Mouse (Mus musculus) cerebellum, adult 11 months (tissue): ENCODE results near the gene Cyp8b1.

Source experiments
- DNase-seq: peaks from one replicate; pipeline ENCODE4 v3.0.0; 2022

Gene Cyp8b1

GRCm38 (mm10) chr9:121890441-121890941 is 25.6 kb downstream of the Cyp8b1 start:
- DNase-seq = no peak

GRCm38 (mm10) chr9:121889927-121890440 is 26.1 kb downstream of the Cyp8b1 start:
- no peak for DNase-seq

- DNase-seq = no peak
Observed at GRCm38 (mm10) chr9:121882015-121882457, 34.1 kb downstream of the Cyp8b1 start.

GRCm38 (mm10) chr9:121881301-121881700 is 34.8 kb downstream of the Cyp8b1 start:
- no peak for DNase-seq

GRCm38 (mm10) chr9:121880840-121881239 is 35.3 kb downstream of the Cyp8b1 start:
- peak; percentile 29 for DNase-seq

GRCm38 (mm10) chr9:121877052-121877740 is 38.9 kb downstream of the Cyp8b1 start:
- peak; percentile 55 for DNase-seq

GRCm38 (mm10) chr9:121873578-121873977 is 42.5 kb downstream of the Cyp8b1 start:
- DNase-seq = no peak

GRCm38 (mm10) chr9:121872062-121872683 is 43.9 kb downstream of the Cyp8b1 start:
- no peak for DNase-seq

GRCm38 (mm10) chr9:121869973-121870515 is 46.1 kb downstream of the Cyp8b1 start:
- DNase-seq = no peak

- DNase-seq = no peak
Observed at GRCm38 (mm10) chr9:121869432-121869831, 46.7 kb downstream of the Cyp8b1 start.

- DNase-seq = no peak
Observed at GRCm38 (mm10) chr9:121868236-121868635, 47.9 kb downstream of the Cyp8b1 start.

- DNase-seq = no peak
Observed at GRCm38 (mm10) chr9:121867632-121868031, 48.5 kb downstream of the Cyp8b1 start.

- DNase-seq = no peak
Observed at GRCm38 (mm10) chr9:121865425-121866008, 50.6 kb downstream of the Cyp8b1 start.

- DNase-seq = no peak
Observed at GRCm38 (mm10) chr9:121864837-121865236, 51.3 kb downstream of the Cyp8b1 start.
